Mouse (Mus musculus) yolk sac, embryonic 10.5 days (tissue): ENCODE results near the gene Crlf1.

Experiments
- DNase-seq: peaks from one replicate; pipeline ENCODE4 v3.0.0-alpha.2; 2017; ENCODE audit warnings: low spot score

Gene Crlf1

GRCm38 (mm10) chr8:70468733-70469132 is 24.2 kb upstream of the Crlf1 start:
- no peak for DNase-seq

- peak; percentile 60 for DNase-seq
Measured at GRCm38 (mm10) chr8:70469295-70469916, 23.6 kb upstream of the Crlf1 start.

- no peak for DNase-seq
Measured at GRCm38 (mm10) chr8:70469938-70470337, 23.0 kb upstream of the Crlf1 start.

GRCm38 (mm10) chr8:70471856-70472255 is 21.1 kb upstream of the Crlf1 start:
- DNase-seq: no peak

GRCm38 (mm10) chr8:70476333-70477268 is 16.4 kb upstream of the Crlf1 start, which contains the start of gene Klhl26:
TSS of gene Klhl26 (minus strand) at chr8:70476968.
- DNase-seq: peak; percentile 99

GRCm38 (mm10) chr8:70477269-70477982 is 15.5 kb upstream of the Crlf1 start:
- DNase-seq: peak; percentile 76

- DNase-seq: no peak
Measured at GRCm38 (mm10) chr8:70481908-70482307, 11.1 kb upstream of the Crlf1 start.

- no peak for DNase-seq
Measured at GRCm38 (mm10) chr8:70482943-70483342, 10.0 kb upstream of the Crlf1 start.

- no peak for DNase-seq
Measured at GRCm38 (mm10) chr8:70486191-70486681, 6.7 kb upstream of the Crlf1 start.

- no peak for DNase-seq
Measured at GRCm38 (mm10) chr8:70486941-70487520, 5.9 kb upstream of the Crlf1 start, which contains the start of gene Tmem59l. TSS of gene Tmem59l (minus strand) at chr8:70487358.

GRCm38 (mm10) chr8:70487993-70488796 is 4.8 kb upstream of the Crlf1 start:
- peak; percentile 83 for DNase-seq

GRCm38 (mm10) chr8:70488931-70489470 is 4.0 kb upstream of the Crlf1 start:
- DNase-seq: no peak

- DNase-seq: no peak
Measured at GRCm38 (mm10) chr8:70489576-70489975, 3.4 kb upstream of the Crlf1 start.

GRCm38 (mm10) chr8:70490061-70490879 is 2.7 kb upstream of the Crlf1 start:
- no peak for DNase-seq

- no peak for DNase-seq
Measured at GRCm38 (mm10) chr8:70490880-70491495, 2.0 kb upstream of the Crlf1 start.

GRCm38 (mm10) chr8:70493692-70494415 is 896 bp downstream of the Crlf1 start:
- DNase-seq: no peak

GRCm38 (mm10) chr8:70494416-70494945 is 1.5 kb downstream of the Crlf1 start:
- no peak for DNase-seq

GRCm38 (mm10) chr8:70495001-70495770 is 2.2 kb downstream of the Crlf1 start:
- DNase-seq: no peak
